Mouse (Mus musculus) kidney, embryonic 16.5 days (tissue): ENCODE measurements around the gene Lrp6. TPM values are rescaled to one million over a fixed set of nuclear protein-coding genes. Genes with fewer than 3 reads are reported as not detected.

Source experiments
- ATAC-seq: fragments of 200-750 bp; cut with Nextera tagmentation; 2 replicates; pipeline ENCODE4 v1.8.0; 2017; ENCODE audit warnings: moderate TSS enrichment; ENCODE audit not compliant: low FRiP score, low TSS enrichment
- H3K27ac ChIP-seq: fragments of 300-500 bp; sonication (generic); 2 replicates; pipeline ENCODE4 v1.5.1; 2014; ENCODE audit warnings: low read length
- H3K27me3 ChIP-seq: fragments of 300-500 bp; sonication (generic); 2 replicates; pipeline ENCODE4 v1.6.1; 2014; ENCODE audit warnings: low read length, control low read depth, mixed read lengths; ENCODE audit not compliant: insufficient read depth
- H3K36me3 ChIP-seq: fragments of 300-500 bp; sonication (generic); 2 replicates; pipeline ENCODE4 v1.6.1; 2014; ENCODE audit warnings: low read length, control low read depth, mixed read lengths; ENCODE audit not compliant: insufficient read depth
- H3K4me1 ChIP-seq: fragments of 300-500 bp; sonication (generic); 2 replicates; pipeline ENCODE4 v1.6.1; 2014; ENCODE audit warnings: low read length, control low read depth, mixed read lengths; ENCODE audit not compliant: insufficient read depth
- H3K4me2 ChIP-seq: fragments of 300-500 bp; sonication (generic); replicated peaks from 2 replicates; pipeline ENCODE4 v1.6.1; 2014; ENCODE audit warnings: low read depth, low read length
- H3K4me3 ChIP-seq: fragments of 300-500 bp; sonication (generic); 2 replicates; pipeline ENCODE4 v1.5.1; 2014; ENCODE audit warnings: mild to moderate bottlenecking, low read length
- H3K9ac ChIP-seq: fragments of 300-500 bp; sonication (generic); replicated peaks from 2 replicates; pipeline ENCODE4 v1.6.1; 2014; ENCODE audit warnings: low read length
- H3K9me3 ChIP-seq: fragments of 300-500 bp; sonication (generic); 2 replicates; pipeline ENCODE4 v1.6.1; 2016; ENCODE audit warnings: low read length, control low read depth
- WGBS: fragments of 180-500 bp; shearing (Covaris S2); extraction: QIAGEN DNeasy Blood & Tissue Kit; methylation state at CpG from one replicate; pipeline ENCODE4 v1.1.7; 2014; 5-methylcytosine and 5-hydroxymethylcytosine counted together
- polyA plus RNA-seq: library from polyadenylated mRNA; unstranded; fragments of >200 nt; fragmentation: Nextera tagmentation; extraction: Ambion mirVana; gene quantifications from 2 replicates; pipeline ENCODE4 v1.2.1, GENCODE M21; 2015

Gene Lrp6
- polyA plus RNA-seq, 1 experiment from 2014 or later, result 37.4 TPM

DNA sequence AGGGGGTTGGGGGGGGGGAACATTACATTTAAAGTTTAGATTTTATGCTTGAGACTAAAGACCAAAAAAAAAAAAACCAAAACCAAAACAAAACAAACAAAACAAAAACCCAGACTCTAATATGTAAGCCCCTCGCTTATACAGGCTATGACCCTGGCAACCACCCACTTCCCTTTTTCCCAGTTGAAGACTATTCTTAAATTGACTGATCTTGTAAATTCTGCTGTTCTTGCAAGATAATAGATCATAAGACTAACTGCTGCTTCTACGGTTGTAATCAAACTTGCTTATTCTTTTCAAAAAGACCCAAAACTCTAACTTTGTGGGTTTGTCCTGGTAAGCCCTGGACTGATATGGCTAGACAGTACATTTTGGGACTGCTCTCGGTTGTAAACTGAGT lies 27.3 kb downstream of the Lrp6 start:
- WGBS, result 89% methylated on average over 3 of the region's 3 CpGs
- no peak overlapping the region for H3K4me3 ChIP-seq
- no peak overlapping the region for H3K9ac ChIP-seq
- H3K4me2 ChIP-seq, result no peak overlapping the region
- H3K4me1 ChIP-seq, result peaks cover 22% of the 10 kb centered on the region
- no peak overlapping the region for H3K27ac ChIP-seq
- no peak for ATAC-seq
- H3K27me3 ChIP-seq, result no peaks in the 10 kb centered on the region
- peaks cover 6% of the 10 kb centered on the region; the same call in 1 of the 2 replicates for H3K36me3 ChIP-seq
- H3K9me3 ChIP-seq, result no peaks in the 10 kb centered on the region; the same call in 1 of the 2 replicates

DNA sequence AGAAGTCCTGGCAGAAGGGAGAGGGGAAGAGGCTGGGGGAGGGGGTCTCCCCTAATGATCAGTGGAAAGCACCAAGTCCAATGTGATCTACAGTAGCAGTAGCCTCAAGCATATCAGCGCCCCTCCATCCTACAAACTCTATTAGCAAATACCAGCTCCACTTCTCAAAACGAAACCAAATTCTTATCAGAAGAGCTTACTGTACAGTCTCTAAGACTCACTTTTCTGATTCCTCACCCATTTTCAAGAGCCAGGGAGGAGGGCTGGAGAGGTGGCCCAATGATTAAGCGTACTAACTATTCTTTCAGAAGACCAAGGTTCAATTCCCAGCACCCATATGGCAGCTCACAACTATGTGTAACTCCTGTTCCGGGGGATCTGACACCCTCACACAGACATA lies 28.0 kb downstream of the Lrp6 start:
- WGBS, result 84% methylated on average over 4 of the region's 4 CpGs
- Histone ChIP-seq H3K36me3 (peaks cover 6% of the 10 kb centered on the region; the same call in 1 of the 2 replicates), H3K4me2 (no peak overlapping the region), H3K4me3 (no peak overlapping the region), H3K27ac (no peak overlapping the region), H3K4me1 (peaks cover 22% of the 10 kb centered on the region), H3K9ac (no peak overlapping the region), H3K27me3 (no peaks in the 10 kb centered on the region), H3K9me3 (no peaks in the 10 kb centered on the region; the same call in 1 of the 2 replicates)
- ATAC-seq, result no peak

DNA sequence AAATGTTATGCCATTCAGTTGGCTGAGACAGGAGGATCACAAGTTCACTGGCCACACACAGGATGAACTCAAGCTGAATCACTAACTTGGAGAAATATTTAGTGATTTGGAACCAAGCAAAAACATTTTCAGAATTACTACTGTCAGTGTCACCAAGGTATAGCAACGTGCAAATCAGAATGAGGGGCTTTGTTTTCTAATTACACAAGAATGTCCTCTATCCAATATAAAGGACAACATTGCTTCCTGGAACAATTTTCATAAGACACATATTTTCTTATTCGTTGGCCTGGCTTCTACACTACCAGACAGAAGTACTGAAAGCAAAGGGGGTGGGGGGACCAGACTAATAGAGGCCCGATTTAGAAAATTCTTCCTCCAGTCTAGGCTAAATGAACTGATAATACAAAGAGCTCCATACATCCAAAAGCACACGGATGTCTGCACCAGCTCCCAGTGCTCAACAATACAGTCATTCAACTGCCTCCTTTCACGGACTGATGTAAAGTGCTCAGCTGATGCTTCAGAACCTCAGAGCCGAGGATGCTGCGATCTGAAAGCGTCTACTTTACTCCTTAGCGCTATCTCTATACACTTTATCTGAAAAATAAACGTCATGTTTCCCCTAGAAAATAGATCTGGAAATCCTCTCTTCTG lies 29.2 kb downstream of the Lrp6 start:
- H3K9ac ChIP-seq, result no peak overlapping the region
- H3K36me3 ChIP-seq, result peaks cover 6% of the 10 kb centered on the region; the same call in 1 of the 2 replicates
- no peaks in the 10 kb centered on the region for H3K27me3 ChIP-seq
- no peak overlapping the region for H3K4me3 ChIP-seq
- ATAC-seq, result no peak
- H3K27ac ChIP-seq, result no peak overlapping the region
- 80% methylated on average over 10 of the region's 10 CpGs for WGBS
- H3K4me1 ChIP-seq, result peaks cover 23% of the 10 kb centered on the region
- H3K9me3 ChIP-seq, result no peaks in the 10 kb centered on the region; the same call in 1 of the 2 replicates
- no peak overlapping the region for H3K4me2 ChIP-seq

DNA sequence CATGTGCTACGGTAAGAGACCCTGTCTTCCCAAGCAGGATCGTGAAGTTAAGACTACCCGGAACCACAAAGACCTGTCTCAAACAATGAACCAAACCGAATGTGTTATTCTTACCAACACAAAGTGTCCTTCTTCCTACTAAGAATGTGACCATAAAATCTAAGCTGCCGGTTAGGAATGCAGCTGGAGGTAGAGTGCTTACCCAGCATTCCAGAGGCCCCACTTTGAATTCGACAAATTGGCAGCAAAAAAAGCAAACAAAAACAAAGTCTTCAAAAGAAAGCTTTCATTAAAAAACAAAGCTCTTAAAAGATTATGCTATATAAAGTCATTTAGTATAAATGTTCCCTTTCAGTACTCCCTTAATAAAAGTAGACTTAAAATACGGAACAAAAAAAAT lies 31.6 kb downstream of the Lrp6 start:
- no peaks in the 10 kb centered on the region for H3K27me3 ChIP-seq
- H3K9ac ChIP-seq, result peak overlapping the region; percentile 12
- no peaks in the 10 kb centered on the region for H3K9me3 ChIP-seq
- peak overlapping the region; percentile 82 for H3K27ac ChIP-seq
- peak overlapping the region; percentile 18; the same call in 1 of the 2 replicates for H3K4me2 ChIP-seq
- 30% methylated on average over 7 of the region's 7 CpGs for WGBS
- peaks cover 23% of the 10 kb centered on the region for H3K4me1 ChIP-seq
- H3K36me3 ChIP-seq, result peaks cover 3% of the 10 kb centered on the region; the same call in 1 of the 2 replicates
- no peak for ATAC-seq
- no peak overlapping the region for H3K4me3 ChIP-seq

DNA sequence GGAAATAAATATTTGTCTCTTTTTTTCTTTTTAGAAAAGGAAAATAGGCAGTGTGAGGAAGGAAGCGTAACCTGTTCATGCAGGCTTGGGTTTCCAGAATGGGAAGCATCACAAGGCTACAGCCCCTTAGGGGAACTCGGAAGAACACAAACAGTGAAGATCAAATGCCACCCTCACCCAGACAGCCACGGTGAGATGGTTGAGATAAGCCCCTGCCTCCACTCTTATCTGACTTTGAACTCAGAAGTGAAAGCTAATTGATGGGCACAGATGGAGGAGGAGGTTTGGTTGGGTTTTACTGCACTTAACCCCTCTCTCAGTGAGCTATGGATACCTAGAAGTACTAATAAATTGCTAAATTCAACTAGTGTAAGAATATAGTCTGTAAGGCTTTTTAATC lies 33.7 kb downstream of the Lrp6 start:
- Histone ChIP-seq H3K9ac (no peak overlapping the region), H3K27me3 (no peaks in the 10 kb centered on the region), H3K4me3 (no peak overlapping the region), H3K4me2 (no peak overlapping the region), H3K9me3 (no peaks in the 10 kb centered on the region), H3K27ac (no peak overlapping the region), H3K36me3 (peaks cover 3% of the 10 kb centered on the region; the same call in 1 of the 2 replicates), H3K4me1 (peaks cover 24% of the 10 kb centered on the region)
- WGBS, result 42% methylated on average over 3 of the region's 3 CpGs
- no peak for ATAC-seq

DNA sequence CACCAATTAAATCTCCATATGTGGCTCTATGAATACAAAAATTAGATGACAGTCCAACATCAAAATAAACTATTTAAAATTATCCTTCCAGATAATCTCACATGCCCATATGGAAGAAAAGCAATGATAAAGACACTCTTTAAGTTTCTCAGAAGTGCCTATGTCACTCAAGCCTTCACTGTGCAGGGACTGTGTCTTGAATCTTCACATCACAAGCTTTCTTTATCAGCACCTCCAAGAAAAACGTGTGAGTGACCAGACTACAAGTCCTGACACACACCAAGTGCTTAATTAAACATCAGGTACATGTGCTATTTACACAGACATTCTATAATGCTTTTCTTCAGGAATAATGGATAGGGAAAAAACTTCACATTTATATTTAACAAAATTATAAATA lies 34.8 kb downstream of the Lrp6 start:
- Histone ChIP-seq H3K4me3 (no peak overlapping the region), H3K27ac (no peak overlapping the region), H3K4me1 (peaks cover 35% of the 10 kb centered on the region), H3K27me3 (no peaks in the 10 kb centered on the region), H3K36me3 (peaks cover 3% of the 10 kb centered on the region; the same call in 1 of the 2 replicates), H3K9ac (no peak overlapping the region), H3K4me2 (no peak overlapping the region), H3K9me3 (no peaks in the 10 kb centered on the region)
- whole genome bisulfite sequencing, result 63% methylated on average over 1 of the region's 1 CpGs
- ATAC-seq, result no peak

DNA sequence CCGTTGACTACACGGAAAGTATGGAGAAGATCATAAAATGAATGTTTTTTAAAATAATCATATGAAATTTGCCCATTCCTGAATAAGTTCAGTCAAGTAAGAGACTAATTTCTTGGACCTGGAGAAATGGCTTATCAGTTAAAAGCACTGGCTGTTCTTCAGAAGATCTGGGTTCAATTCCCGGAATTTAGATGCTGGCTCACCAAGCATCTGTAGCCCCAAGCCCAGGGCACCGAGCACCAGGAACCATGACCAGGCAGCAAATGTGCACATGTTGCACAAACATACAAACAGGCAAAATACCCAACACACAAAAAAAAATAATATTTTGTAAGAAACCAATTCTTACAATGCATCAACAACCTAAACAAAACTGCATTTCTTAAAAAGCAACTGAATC lies 37.4 kb downstream of the Lrp6 start:
- Histone ChIP-seq H3K4me3 (no peak overlapping the region), H3K9ac (no peak overlapping the region), H3K9me3 (no peaks in the 10 kb centered on the region), H3K36me3 (peaks cover 3% of the 10 kb centered on the region; the same call in 1 of the 2 replicates), H3K4me1 (peaks cover 37% of the 10 kb centered on the region), H3K4me2 (no peak overlapping the region), H3K27me3 (no peaks in the 10 kb centered on the region), H3K27ac (no peak overlapping the region)
- ATAC-seq, result no peak
- 89% methylated on average over 4 of the region's 4 CpGs for WGBS

DNA sequence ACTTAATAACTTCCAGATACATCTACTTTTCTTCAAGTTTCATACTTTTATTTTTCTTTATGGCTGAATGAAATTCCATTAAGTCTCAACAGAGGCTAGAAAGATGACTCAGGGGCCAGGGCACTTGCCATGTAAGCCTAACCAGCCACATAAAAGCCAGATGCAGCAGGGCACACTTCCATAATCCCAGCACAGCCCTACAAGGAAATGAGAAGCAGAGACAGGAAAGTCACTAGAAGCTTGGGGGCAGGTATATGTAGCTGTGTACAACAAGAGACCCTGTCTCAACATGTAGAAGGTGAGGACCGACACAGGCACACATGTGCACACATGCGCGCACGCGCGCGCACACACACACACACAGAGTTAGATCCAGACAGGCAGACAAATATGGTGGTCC lies 38.4 kb downstream of the Lrp6 start:
- no peaks in the 10 kb centered on the region for H3K9me3 ChIP-seq
- peaks cover 3% of the 10 kb centered on the region; the same call in 1 of the 2 replicates for H3K36me3 ChIP-seq
- H3K27me3 ChIP-seq, result no peaks in the 10 kb centered on the region
- WGBS, result 91% methylated on average over 7 of the region's 7 CpGs
- no peak for ATAC-seq
- H3K9ac ChIP-seq, result no peak overlapping the region
- H3K4me2 ChIP-seq, result no peak overlapping the region
- peaks cover 43% of the 10 kb centered on the region for H3K4me1 ChIP-seq
- peak overlapping the region; percentile 44; the same call in 1 of the 2 replicates for H3K27ac ChIP-seq
- H3K4me3 ChIP-seq, result no peak overlapping the region

DNA sequence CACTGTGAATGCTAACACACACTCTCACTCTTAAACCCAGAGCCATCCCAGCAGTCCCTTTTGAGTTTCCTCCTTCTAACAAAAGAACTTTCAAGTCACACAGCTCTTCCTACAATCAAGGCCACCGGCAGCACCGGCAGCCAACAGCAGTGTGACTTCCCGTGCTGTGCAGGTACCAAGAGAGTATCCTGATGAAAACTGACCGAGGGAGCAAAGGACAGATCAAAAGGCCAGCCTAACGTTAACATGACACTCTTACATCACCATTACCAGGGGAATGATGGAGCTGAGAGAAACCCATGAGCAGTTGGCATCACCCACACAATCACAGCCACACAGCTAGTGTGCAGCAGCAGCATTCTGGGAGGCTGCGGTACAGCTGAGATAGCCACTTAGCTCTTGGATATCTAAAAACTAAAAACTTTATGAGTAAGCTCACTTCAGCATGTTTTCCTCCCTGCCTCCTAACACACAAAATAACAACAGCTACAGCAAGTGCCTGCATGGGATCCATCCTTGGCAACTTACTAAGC lies 39.1 kb downstream of the Lrp6 start:
- no peak for ATAC-seq
- Histone ChIP-seq H3K4me3 (no peak overlapping the region), H3K27me3 (no peaks in the 10 kb centered on the region), H3K9me3 (no peaks in the 10 kb centered on the region), H3K4me2 (0 out of 2 replicates have a peak overlapping the region, but pooled peaks have one; percentile 3), H3K27ac (peak overlapping the region; percentile 44), H3K9ac (no peak overlapping the region), H3K4me1 (peaks cover 42% of the 10 kb centered on the region), H3K36me3 (peaks cover 3% of the 10 kb centered on the region; the same call in 1 of the 2 replicates)
- 24% methylated on average over 6 of the region's 6 CpGs for WGBS
